Mouse (Mus musculus) heart, embryonic 10.5 days (tissue): ENCODE data around the gene Dcp1b. TPM values are rescaled to one million over a fixed set of nuclear protein-coding genes. Genes with fewer than 3 reads are reported as not detected.

Source experiments
- DNase-seq: peaks from one replicate; pipeline ENCODE4 v3.0.0-alpha.2; 2017; ENCODE audit warnings: low spot score
- H3K27ac ChIP-seq: fragments of 300-500 bp; sonication (generic); 2 replicates; pipeline ENCODE4 v1.5.1; 2016; ENCODE audit warnings: mild to moderate bottlenecking
- H3K27me3 ChIP-seq: fragments of 300-500 bp; sonication (generic); 2 replicates; pipeline ENCODE4 v1.6.1; 2016; ENCODE audit warnings: mild to moderate bottlenecking; ENCODE audit not compliant: poor library complexity, insufficient read depth, severe bottlenecking
- H3K36me3 ChIP-seq: fragments of 300-500 bp; sonication (generic); 2 replicates; pipeline ENCODE4 v1.6.1; 2016; ENCODE audit warnings: mild to moderate bottlenecking, moderate library complexity
- H3K4me1 ChIP-seq: fragments of 300-500 bp; sonication (generic); 2 replicates; pipeline ENCODE4 v1.6.1; 2016; ENCODE audit warnings: mild to moderate bottlenecking
- H3K4me3 ChIP-seq: fragments of 300-500 bp; sonication (generic); 2 replicates; pipeline ENCODE4 v1.5.1; 2016; ENCODE audit warnings: mild to moderate bottlenecking, moderate library complexity
- H3K9me3 ChIP-seq: fragments of 300-500 bp; sonication (generic); 2 replicates; pipeline ENCODE4 v1.6.1; 2016; ENCODE audit warnings: mild to moderate bottlenecking, moderate library complexity
- WGBS: fragments of 180-500 bp; shearing (Covaris S2); methylation state at CpG from one replicate; pipeline ENCODE4 v1.1.7; 2016; 5-methylcytosine and 5-hydroxymethylcytosine counted together
- polyA plus RNA-seq: library from polyadenylated mRNA; unstranded; fragments of >200 nt; fragmentation: Nextera tagmentation; extraction: Ambion mirVana; gene quantifications from 2 replicates; pipeline ENCODE4 v1.2.1, GENCODE M21; 2016

Dcp1b gene
- polyA plus RNA-seq, 1 experiment from 2014 or later, result 8.1 TPM

DNA sequence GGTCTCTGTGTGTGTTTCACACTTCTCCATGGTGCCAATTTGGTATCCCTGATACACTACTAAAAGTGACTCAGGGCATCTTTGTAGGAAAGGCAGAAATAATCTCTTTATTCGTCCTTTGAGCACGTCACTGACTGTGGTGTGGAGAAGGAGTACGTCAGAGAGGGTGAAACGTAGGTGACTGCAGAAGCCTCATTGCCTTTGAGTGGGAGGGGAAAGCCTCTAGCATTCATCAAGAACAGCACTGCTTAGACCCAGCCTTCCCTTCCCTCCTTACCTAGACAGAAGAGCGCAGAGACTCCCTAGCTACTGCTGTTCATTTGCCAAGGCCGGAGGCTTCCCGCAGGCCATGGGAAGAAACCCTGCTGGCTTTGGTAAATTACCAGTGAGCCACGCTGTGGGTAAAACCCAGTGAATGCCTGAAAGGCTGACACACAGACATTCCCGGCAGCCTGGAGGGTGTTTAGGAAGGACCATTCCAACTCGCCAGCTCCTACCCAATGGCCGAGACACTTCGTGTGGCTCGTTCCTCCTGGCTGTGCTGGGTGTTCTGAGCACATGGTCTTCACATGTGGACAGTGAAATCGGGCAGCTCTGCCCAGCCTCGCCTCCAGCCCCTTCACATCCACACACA is 44.3 kb downstream of the Dcp1b start:
- no peak for DNase-seq
- Histone ChIP-seq H3K9me3 (no peaks in the 10 kb centered on the region), H3K27ac (peak overlapping the region; percentile 47; the same call in 1 of the 2 replicates), H3K4me1 (peaks cover 49% of the 10 kb centered on the region), H3K4me3 (no peak overlapping the region), H3K27me3 (no peaks in the 10 kb centered on the region), H3K36me3 (peaks cover 10% of the 10 kb centered on the region; the same call in 1 of the 2 replicates)
- 64% methylated on average over 15 of the region's 15 CpGs for WGBS

- no peak for DNase-seq
- H3K27ac ChIP-seq, result no peak overlapping the region
- H3K4me3 ChIP-seq, result no peak overlapping the region
- H3K36me3 ChIP-seq, result peaks cover 7% of the 10 kb centered on the region; the same call in 1 of the 2 replicates
- 44% methylated on average over 10 of the region's 10 CpGs for WGBS
- H3K4me1 ChIP-seq, result peaks cover 40% of the 10 kb centered on the region
- no peaks in the 10 kb centered on the region for H3K9me3 ChIP-seq
- H3K27me3 ChIP-seq, result 0 out of 2 replicates have a peak, but pooled peaks cover 3% of the 10 kb centered on the region
Measured at GRCm38 (mm10) chr6:119220297-119220696, 45.2 kb downstream of the Dcp1b start.

GRCm38 (mm10) chr6:119224451-119225195 is 49.6 kb downstream of the Dcp1b start:
- peaks cover 4% of the 10 kb centered on the region for H3K4me1 ChIP-seq
- peaks cover 5% of the 10 kb centered on the region; the same call in 1 of the 2 replicates for H3K36me3 ChIP-seq
- WGBS, result 81% methylated on average over 13 of the region's 13 CpGs
- DNase-seq, result no peak
- no peak overlapping the region for H3K4me3 ChIP-seq
- H3K9me3 ChIP-seq, result no peaks in the 10 kb centered on the region
- H3K27me3 ChIP-seq, result 0 out of 2 replicates have a peak, but pooled peaks cover 5% of the 10 kb centered on the region
- no peak overlapping the region for H3K27ac ChIP-seq

GRCm38 (mm10) chr6:119225226-119225625 is 50.2 kb downstream of the Dcp1b start:
- Histone ChIP-seq H3K4me3 (no peak overlapping the region), H3K9me3 (no peaks in the 10 kb centered on the region), H3K27ac (no peak overlapping the region), H3K27me3 (0 out of 2 replicates have a peak, but pooled peaks cover 5% of the 10 kb centered on the region), H3K36me3 (peaks cover 5% of the 10 kb centered on the region; the same call in 1 of the 2 replicates), H3K4me1 (peaks cover 7% of the 10 kb centered on the region)
- WGBS, result 86% methylated on average over 12 of the region's 12 CpGs
- no peak for DNase-seq

DNA sequence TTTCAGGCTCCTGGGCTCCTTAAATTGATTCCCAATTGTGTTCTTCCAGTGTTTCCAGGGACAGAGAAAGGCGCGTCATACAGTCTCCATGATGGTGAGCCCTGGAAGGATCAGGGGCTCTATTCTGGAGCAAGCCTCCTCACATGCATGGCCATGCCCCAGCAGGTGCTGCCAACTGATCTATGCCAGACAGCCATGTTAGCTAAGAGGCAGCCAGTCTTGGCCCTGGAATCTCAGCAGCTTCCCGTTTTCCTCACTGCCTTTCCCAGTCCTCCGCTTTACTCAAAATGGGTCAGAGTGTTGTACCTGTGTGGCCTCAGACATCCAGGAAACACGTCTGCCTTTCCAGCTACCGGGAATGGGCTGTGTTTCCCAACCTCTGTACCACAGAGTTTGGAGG is 50.7 kb downstream of the Dcp1b start:
- H3K27me3 ChIP-seq, result 0 out of 2 replicates have a peak, but pooled peaks cover 5% of the 10 kb centered on the region
- no peak for DNase-seq
- 87% methylated on average over 6 of the region's 6 CpGs for WGBS

DNA sequence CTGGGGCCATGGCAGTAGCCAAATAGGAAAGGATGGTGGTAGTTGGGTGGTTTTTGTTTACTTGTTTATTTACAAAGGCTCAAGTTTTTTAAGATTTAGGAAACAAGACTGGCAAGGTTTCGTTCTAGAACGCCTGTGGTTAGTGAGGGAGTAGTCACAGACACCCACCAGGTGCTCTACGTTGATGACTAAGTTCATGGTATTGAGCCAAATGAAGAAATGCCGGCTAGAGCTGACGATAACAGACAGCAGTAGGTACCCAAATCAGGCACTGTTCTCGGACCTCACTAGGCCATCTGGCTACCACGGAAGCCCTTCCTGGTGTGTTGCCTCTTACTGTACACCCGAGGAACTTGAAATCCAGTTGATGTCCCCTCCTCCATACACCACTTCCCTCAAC is 51.9 kb downstream of the Dcp1b start:
- Histone ChIP-seq H3K36me3 (no peaks in the 10 kb centered on the region), H3K4me3 (no peak overlapping the region), H3K27ac (no peak overlapping the region), H3K9me3 (no peaks in the 10 kb centered on the region), H3K27me3 (0 out of 2 replicates have a peak, but pooled peaks cover 5% of the 10 kb centered on the region), H3K4me1 (peaks cover 7% of the 10 kb centered on the region)
- WGBS, result 84% methylated on average over 8 of the region's 8 CpGs
- no peak for DNase-seq

More for the DNA sequence above, 50.7 kb downstream of the Dcp1b start:
- H3K9me3 ChIP-seq, result no peaks in the 10 kb centered on the region
- H3K4me3 ChIP-seq, result no peak overlapping the region
- peaks cover 5% of the 10 kb centered on the region; the same call in 1 of the 2 replicates for H3K36me3 ChIP-seq
- H3K27ac ChIP-seq, result no peak overlapping the region
- H3K4me1 ChIP-seq, result peaks cover 7% of the 10 kb centered on the region

- 78% methylated on average over 11 of the region's 11 CpGs for WGBS
- H3K4me3 ChIP-seq, result no peak overlapping the region
Measured at GRCm38 (mm10) chr6:119228861-119229603, 54.0 kb downstream of the Dcp1b start.

GRCm38 (mm10) chr6:119233066-119233465 is 58.0 kb downstream of the Dcp1b start:
- H3K27ac ChIP-seq, result no peak overlapping the region
- H3K36me3 ChIP-seq, result no peaks in the 10 kb centered on the region
- H3K27me3 ChIP-seq, result 0 out of 2 replicates have a peak, but pooled peaks cover 6% of the 10 kb centered on the region
- H3K4me1 ChIP-seq, result peaks cover 15% of the 10 kb centered on the region
- H3K9me3 ChIP-seq, result no peaks in the 10 kb centered on the region
- WGBS, result 32% methylated on average over 3 of the region's 3 CpGs
- DNase-seq, result peak; percentile 77
- H3K4me3 ChIP-seq, result no peak overlapping the region

More at GRCm38 (mm10) chr6:119228861-119229603, 54.0 kb downstream of the Dcp1b start:
- Histone ChIP-seq H3K9me3 (no peaks in the 10 kb centered on the region), H3K36me3 (no peaks in the 10 kb centered on the region), H3K27ac (no peak overlapping the region), H3K27me3 (0 out of 2 replicates have a peak, but pooled peaks cover 5% of the 10 kb centered on the region), H3K4me1 (peaks cover 7% of the 10 kb centered on the region)
- DNase-seq, result no peak

DNA sequence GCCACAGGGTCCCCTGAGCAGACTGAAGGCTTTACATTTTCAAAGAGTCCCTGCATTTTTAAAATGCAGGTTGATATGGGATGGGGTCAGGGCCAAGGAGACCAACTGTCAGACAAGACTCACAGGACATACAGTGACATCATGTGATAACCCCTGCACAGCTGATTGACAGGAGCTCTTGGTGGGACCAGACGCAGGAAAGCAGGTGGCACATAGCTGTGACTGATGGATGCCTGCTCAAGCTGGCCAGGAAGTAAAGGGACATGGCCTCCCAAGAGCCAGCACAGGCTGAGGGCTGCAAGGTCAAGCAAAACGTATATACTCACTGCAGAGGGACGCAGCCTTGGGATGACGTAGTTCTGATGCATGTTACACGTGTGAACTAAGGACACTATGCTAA is 60.4 kb downstream of the Dcp1b start:
- H3K27ac ChIP-seq, result no peak overlapping the region
- 65% methylated on average over 5 of the region's 5 CpGs for WGBS
- H3K4me3 ChIP-seq, result no peak overlapping the region
- peak; percentile 64 for DNase-seq
- no peaks in the 10 kb centered on the region for H3K9me3 ChIP-seq
- peaks cover 6% of the 10 kb centered on the region; the same call in 1 of the 2 replicates for H3K27me3 ChIP-seq
- no peaks in the 10 kb centered on the region for H3K36me3 ChIP-seq
- peaks cover 14% of the 10 kb centered on the region; the same call in 1 of the 2 replicates for H3K4me1 ChIP-seq

DNA sequence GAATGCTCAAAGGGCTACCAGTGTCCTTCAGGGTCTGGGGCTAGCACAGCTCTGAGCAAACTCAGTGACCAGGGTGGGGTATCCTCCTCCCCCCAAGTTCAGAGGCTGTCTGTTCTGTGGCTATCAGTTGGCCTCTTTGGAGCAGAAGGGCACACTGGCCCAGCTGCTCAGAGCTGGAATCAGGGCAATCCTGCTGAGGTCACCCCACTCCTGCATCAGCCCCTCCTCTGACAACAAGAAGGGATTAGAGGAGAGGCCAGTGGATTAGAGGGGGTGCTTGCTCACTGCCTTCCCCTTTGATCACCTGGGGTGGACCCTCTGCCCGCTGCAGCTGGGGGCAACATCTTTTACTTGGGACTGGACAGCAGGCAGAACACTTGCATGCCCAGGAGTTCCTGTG is 61.2 kb downstream of the Dcp1b start, which contains the start of gene Cacna2d4:
TSS of gene Cacna2d4 (plus strand) at position 286 of the 400 bp plus-strand sequence.
- H3K4me3 ChIP-seq, result no peak within 1 kb of the TSS
- DNase-seq, result peak; percentile 58
- H3K4me1 ChIP-seq, result peaks cover 17% of the 10 kb centered on the region; the same call in 1 of the 2 replicates
- 35% methylated on average over 1 of the region's 1 CpGs for WGBS
- H3K9me3 ChIP-seq, result no peaks in the 10 kb centered on the region
- no peak within 1 kb of the TSS for H3K27ac ChIP-seq
- H3K27me3 ChIP-seq, result peaks cover 6% of the 10 kb centered on the region; the same call in 1 of the 2 replicates
- H3K36me3 ChIP-seq, result no peaks in the 10 kb centered on the region

GRCm38 (mm10) chr6:119237427-119237989 is 62.5 kb downstream of the Dcp1b start:
- H3K36me3 ChIP-seq, result no peaks in the 10 kb centered on the region
- 70% methylated on average over 8 of the region's 8 CpGs for WGBS
- H3K4me3 ChIP-seq, result no peak overlapping the region
- H3K4me1 ChIP-seq, result peaks cover 17% of the 10 kb centered on the region; the same call in 1 of the 2 replicates
- H3K9me3 ChIP-seq, result no peaks in the 10 kb centered on the region
- peaks cover 11% of the 10 kb centered on the region; the same call in 1 of the 2 replicates for H3K27me3 ChIP-seq
- H3K27ac ChIP-seq, result no peak overlapping the region
- peak; percentile 72 for DNase-seq
